Mouse (Mus musculus) limb, embryonic 15.5 days (tissue): ENCODE data around the gene Rnf181. TPM values are rescaled to one million over a fixed set of nuclear protein-coding genes. Genes with fewer than 3 reads are reported as not detected.

ENCODE experiments used
- ATAC-seq: fragments of 200-750 bp; cut with Nextera tagmentation; 2 replicates; pipeline ENCODE4 v1.8.0; 2017; ENCODE audit warnings: low read depth, moderate TSS enrichment; ENCODE audit not compliant: insufficient number of reproducible peaks, low FRiP score, low TSS enrichment
- H3K27ac ChIP-seq: fragments of 300-500 bp; sonication (generic); 2 replicates; pipeline ENCODE4 v1.5.1; 2015; ENCODE audit warnings: moderate library complexity, mild to moderate bottlenecking, inconsistent platforms
- H3K27me3 ChIP-seq: fragments of 300-500 bp; sonication (generic); 2 replicates; pipeline ENCODE4 v1.6.1; 2015; ENCODE audit warnings: inconsistent platforms
- H3K36me3 ChIP-seq: fragments of 300-500 bp; sonication (generic); 2 replicates; pipeline ENCODE4 v1.6.1; 2015; ENCODE audit warnings: inconsistent platforms
- H3K4me1 ChIP-seq: fragments of 300-500 bp; sonication (generic); 2 replicates; pipeline ENCODE4 v1.6.1; 2015; ENCODE audit warnings: inconsistent platforms
- H3K4me2 ChIP-seq: fragments of 300-500 bp; sonication (generic); 2 replicates; pipeline ENCODE4 v1.6.1; 2015; ENCODE audit warnings: mild to moderate bottlenecking, inconsistent platforms
- H3K4me3 ChIP-seq: fragments of 300-500 bp; sonication (generic); 2 replicates; pipeline ENCODE4 v1.5.1; 2015; ENCODE audit warnings: mild to moderate bottlenecking, inconsistent platforms
- H3K9ac ChIP-seq: fragments of 300-500 bp; sonication (generic); 2 replicates; pipeline ENCODE4 v1.6.1; 2015; ENCODE audit warnings: inconsistent platforms
- H3K9me3 ChIP-seq: fragments of 300-500 bp; sonication (generic); 2 replicates; pipeline ENCODE4 v1.6.1; 2016; ENCODE audit warnings: inconsistent platforms
- WGBS: fragments of 180-500 bp; shearing (Covaris S2); methylation state at CpG from one replicate; pipeline ENCODE4 v1.1.7; 2015; 5-methylcytosine and 5-hydroxymethylcytosine counted together
- polyA plus RNA-seq: library from polyadenylated mRNA; unstranded; fragments of >200 nt; fragmentation: Nextera tagmentation; extraction: Ambion mirVana; gene quantifications from 2 replicates; pipeline ENCODE4 v1.2.1, GENCODE M21; 2015

Rnf181 gene
- polyA plus RNA-seq, result 97.2 and 99.0 TPM in 2 replicates

DNA sequence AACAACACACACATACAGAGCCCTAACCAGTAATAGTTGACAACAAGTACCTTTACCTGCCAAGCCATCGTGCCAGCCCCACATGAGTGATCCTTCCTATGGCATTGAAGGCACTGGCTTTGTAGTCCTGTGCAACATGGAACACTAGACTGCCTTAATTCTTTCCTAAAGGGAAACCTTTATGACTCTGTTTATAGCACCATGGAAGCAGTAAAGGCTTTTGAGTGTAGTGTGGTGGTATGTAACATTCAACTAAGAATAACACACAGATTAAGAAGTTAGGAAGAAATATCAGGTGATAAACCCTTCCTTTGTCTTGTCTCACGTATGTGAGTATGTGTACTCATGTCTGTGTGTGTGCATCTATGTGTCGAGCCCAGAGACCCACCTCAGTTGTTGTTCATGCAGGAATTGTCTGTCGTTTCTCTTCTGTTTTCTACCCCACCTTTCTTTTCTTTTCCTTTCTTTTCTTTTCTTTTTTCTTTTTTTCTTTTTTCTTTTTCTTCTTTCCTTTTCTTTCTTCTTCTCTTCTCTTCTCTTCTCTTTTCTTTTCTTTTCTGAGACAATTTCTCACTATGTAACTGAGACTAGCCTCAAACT lies at the start of gene Rnf181:
Gene Rnf181 (minus strand): TSS at position 113 of the 600 bp plus-strand sequence.
- no peaks in the 10 kb centered on the region for H3K9me3 ChIP-seq
- H3K9ac ChIP-seq, result no peak within 1 kb of the TSS
- no peak within 1 kb of the TSS for H3K4me2 ChIP-seq
- peaks cover 13% of the 10 kb centered on the region; the same call in 1 of the 2 replicates for H3K4me1 ChIP-seq
- no peak for ATAC-seq
- WGBS, result 70% methylated on average over 4 of the region's 4 CpGs
- no peaks in the 10 kb centered on the region for H3K36me3 ChIP-seq
- H3K27me3 ChIP-seq, result no peaks in the 10 kb centered on the region
- no peak within 1 kb of the TSS for H3K27ac ChIP-seq
- H3K4me3 ChIP-seq, result no peak within 1 kb of the TSS

DNA sequence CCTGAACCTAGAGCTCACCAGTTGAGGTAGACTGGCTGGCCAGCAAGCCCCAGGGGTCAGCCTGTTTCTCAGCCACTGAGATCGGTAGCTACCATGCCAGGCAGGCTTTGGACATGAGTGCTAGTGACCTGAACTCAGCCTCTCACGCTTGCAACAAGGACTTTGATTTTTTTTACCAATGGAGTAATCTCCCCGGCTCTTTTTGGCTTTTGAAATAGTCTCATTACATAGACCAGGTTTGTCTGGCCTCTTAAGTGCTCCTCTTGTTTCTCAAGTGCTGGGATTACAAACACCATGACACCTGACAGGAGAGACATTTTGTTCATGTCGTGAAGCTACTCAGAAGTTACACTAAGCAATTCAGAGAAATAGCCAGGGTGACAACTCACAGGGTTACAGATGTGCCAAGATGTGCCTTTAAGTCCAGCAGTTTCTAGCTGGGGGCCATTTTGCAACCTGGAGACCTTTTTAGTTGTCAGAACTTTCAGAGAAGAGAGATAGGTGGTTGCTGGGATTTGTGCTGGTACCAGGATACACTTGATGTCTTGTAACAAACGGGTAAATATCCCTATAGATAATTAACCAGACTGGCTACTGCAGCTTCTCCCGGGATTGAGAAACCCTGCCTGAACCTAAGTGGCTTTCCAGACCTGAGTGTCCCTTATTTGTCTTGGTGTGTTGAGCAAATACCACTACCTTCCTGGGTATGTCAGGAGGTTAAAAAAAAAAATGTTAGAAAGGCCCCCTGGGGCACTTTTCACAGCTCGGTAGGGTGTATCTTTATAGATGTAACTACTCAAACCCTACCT lies 49.4 kb upstream of the Rnf181 start:
- Histone ChIP-seq H3K27ac (no peak overlapping the region), H3K4me2 (peak overlapping the region; percentile 55; the same call in 1 of the 2 replicates), H3K4me3 (0 out of 2 replicates have a peak overlapping the region, but pooled peaks have one; percentile 79), H3K9me3 (no peaks in the 10 kb centered on the region), H3K36me3 (peaks cover 42% of the 10 kb centered on the region), H3K27me3 (no peaks in the 10 kb centered on the region), H3K9ac (no peak overlapping the region), H3K4me1 (peaks cover 25% of the 10 kb centered on the region)
- ATAC-seq, result no peak
- 80% methylated on average over 7 of the region's 7 CpGs for WGBS

DNA sequence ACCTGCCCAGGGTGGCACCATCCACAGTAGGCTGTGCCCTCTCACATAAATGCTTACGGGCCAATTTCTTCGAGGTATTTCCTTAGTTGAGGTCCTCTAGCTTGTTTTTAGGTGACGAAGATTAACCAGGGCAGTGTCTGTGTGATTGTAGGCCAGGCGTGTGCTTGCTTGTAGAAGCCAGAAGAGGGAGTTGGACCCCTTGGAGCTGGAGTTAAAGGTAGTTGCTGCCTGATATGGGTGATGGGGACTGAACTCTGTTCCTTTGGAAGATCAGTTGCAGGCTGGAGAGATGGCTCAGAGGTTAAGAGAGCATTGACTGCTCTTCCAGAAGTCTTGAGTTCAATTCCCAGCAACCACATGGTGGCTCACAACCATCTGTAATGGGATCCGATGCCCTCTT lies 48.4 kb upstream of the Rnf181 start:
- H3K27me3 ChIP-seq, result no peaks in the 10 kb centered on the region
- no peaks in the 10 kb centered on the region for H3K9me3 ChIP-seq
- WGBS, result 80% methylated on average over 5 of the region's 5 CpGs
- peak overlapping the region; percentile 79 for H3K4me3 ChIP-seq
- peaks cover 33% of the 10 kb centered on the region for H3K36me3 ChIP-seq
- H3K4me2 ChIP-seq, result peak overlapping the region; percentile 55
- H3K9ac ChIP-seq, result no peak overlapping the region
- H3K4me1 ChIP-seq, result peaks cover 25% of the 10 kb centered on the region
- ATAC-seq, result no peak
- H3K27ac ChIP-seq, result no peak overlapping the region

DNA sequence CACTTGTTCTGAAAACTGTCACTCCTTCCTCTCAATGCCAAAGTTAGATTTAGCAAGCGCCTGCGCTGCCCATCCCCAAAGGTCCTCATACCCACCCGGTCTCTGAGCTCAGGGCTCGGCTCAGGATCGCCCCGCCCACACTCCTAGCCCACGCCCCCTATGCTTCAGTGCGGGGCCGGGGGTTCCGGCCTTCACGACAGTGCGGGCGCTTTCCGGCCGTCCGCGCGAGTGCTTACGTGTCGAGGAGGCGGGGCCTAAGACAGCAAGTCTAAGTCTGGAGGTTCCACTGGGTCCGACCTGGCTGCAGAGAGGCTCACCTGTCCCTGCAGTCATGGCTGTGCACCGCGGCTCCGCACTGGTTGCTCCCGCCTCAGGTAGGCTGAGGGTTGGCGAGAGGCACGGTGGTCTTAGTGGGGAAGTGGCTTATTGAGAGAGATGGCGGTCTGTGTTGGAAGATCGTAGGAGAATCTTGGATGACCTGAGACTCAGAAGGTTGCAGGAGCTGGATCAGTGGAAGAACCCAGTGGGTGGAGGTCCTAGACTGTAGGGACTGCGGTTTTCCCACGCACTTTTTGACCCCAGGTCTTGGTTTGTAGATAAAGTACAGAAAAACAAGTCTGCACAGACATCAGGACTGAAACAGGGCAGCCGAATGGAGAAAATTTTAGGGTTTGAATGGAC lies 47.5 kb upstream of the Rnf181 start, which contains the start of gene Ggcx:
Gene Ggcx (plus strand): TSS at position 233 of the 681 bp plus-strand sequence.
- ATAC-seq, result peak; percentile 96
- no peaks in the 10 kb centered on the region for H3K9me3 ChIP-seq
- H3K4me3 ChIP-seq, result peak within 1 kb of the TSS; percentile 79
- WGBS, result 1% methylated on average over 33 of the region's 33 CpGs
- H3K4me1 ChIP-seq, result peaks cover 25% of the 10 kb centered on the region
- H3K27ac ChIP-seq, result peak within 1 kb of the TSS; percentile 77
- H3K27me3 ChIP-seq, result no peaks in the 10 kb centered on the region
- H3K36me3 ChIP-seq, result peaks cover 23% of the 10 kb centered on the region
- H3K4me2 ChIP-seq, result peak within 1 kb of the TSS; percentile 55
- H3K9ac ChIP-seq, result peak within 1 kb of the TSS; percentile 87

DNA sequence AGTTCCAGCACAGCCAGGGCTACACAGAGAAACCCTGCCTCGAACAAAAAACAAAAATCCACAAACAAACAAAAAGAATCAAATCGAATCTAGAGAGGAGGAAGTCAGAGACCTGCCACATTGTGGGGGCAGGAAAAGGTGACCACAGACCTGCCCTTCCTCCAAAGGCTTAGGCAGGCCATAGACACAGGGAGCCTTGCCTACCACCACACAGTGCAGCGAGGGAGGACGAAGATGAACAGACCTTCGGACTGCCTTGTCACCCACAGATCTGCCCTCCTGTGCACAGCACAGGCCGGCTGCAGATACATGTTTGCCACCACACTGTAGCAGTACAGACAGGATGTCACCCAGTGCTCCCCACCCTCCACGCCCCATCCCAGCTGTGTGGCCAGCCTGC lies 43.8 kb upstream of the Rnf181 start:
- no peak for ATAC-seq
- H3K27me3 ChIP-seq, result no peaks in the 10 kb centered on the region
- no peak overlapping the region for H3K4me3 ChIP-seq
- H3K9me3 ChIP-seq, result no peaks in the 10 kb centered on the region
- 84% methylated on average over 7 of the region's 7 CpGs for WGBS
- no peak overlapping the region for H3K9ac ChIP-seq
- H3K4me1 ChIP-seq, result peaks cover 11% of the 10 kb centered on the region
- H3K4me2 ChIP-seq, result no peak overlapping the region
- H3K36me3 ChIP-seq, result no peaks in the 10 kb centered on the region
- no peak overlapping the region for H3K27ac ChIP-seq

DNA sequence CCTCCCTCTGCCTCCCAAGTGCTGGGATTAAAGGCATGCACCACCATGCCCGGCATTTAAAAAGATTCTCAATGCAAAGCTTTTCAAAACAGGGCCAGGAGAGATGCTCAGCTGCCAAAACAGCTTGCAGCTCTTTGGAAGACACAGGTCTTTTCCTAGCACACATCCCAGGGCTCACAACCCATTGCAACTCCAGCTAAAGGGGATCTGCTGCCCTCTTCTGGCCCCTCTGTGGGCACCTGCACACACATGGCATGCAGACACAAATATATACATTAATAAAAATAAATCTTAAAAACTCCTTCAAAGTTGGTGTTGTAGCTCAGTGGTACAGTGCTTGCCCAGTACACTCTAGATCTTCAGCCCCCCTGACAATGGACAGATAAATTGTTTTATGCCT lies 43.2 kb upstream of the Rnf181 start:
- no peaks in the 10 kb centered on the region for H3K9me3 ChIP-seq
- H3K27me3 ChIP-seq, result no peaks in the 10 kb centered on the region
- no peak overlapping the region for H3K27ac ChIP-seq
- WGBS, result 39% methylated on average over 1 of the region's 1 CpGs
- H3K36me3 ChIP-seq, result no peaks in the 10 kb centered on the region
- no peak overlapping the region for H3K9ac ChIP-seq
- peaks cover 7% of the 10 kb centered on the region for H3K4me1 ChIP-seq
- ATAC-seq, result no peak
- no peak overlapping the region for H3K4me2 ChIP-seq
- H3K4me3 ChIP-seq, result no peak overlapping the region

DNA sequence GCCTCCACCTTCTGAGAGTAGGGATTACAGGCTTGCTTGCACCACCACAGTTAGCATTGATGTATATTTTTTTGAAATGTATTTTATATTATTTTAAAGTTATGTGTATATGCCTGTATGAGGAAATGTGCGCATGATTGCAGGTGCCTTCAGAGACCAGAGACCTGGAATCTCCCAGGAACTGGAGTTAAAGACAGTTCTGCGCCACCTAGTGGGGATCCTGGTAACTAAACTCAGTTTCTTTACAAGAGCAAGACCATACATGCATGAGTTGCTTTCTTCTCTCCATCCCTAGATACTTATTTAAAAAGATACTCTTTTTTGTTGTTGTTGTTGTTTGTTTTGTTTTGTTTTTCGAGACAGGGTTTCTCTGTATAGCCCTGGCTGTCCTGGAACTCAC lies 42.8 kb upstream of the Rnf181 start:
- no peak for ATAC-seq
- H3K36me3 ChIP-seq, result no peaks in the 10 kb centered on the region
- H3K27ac ChIP-seq, result no peak overlapping the region
- 13% methylated on average over 3 of the region's 3 CpGs for WGBS
- H3K9me3 ChIP-seq, result no peaks in the 10 kb centered on the region
- no peak overlapping the region for H3K9ac ChIP-seq
- H3K27me3 ChIP-seq, result no peaks in the 10 kb centered on the region
- no peak overlapping the region for H3K4me3 ChIP-seq
- H3K4me2 ChIP-seq, result no peak overlapping the region
- H3K4me1 ChIP-seq, result peaks cover 5% of the 10 kb centered on the region

DNA sequence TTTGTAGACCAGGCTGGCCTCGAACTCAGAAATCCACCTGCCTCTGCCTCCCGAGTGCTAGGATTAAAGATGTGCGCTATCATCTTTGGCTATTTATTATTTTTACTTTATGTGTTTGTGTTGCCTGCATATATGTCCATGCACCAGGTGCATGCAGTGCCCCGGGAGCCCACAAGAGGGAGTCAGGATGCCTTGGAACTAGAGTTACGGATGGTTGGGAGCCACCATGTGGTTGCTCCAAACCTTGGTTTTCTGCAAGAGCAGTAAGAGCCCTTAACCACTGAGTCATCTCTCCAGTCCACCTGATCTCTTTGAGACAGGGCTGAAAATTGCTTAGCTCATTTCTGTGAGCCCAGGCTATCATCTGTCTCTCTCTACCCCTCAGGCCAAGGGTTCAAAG lies 40.4 kb upstream of the Rnf181 start:
- 3% methylated on average over 5 of the region's 5 CpGs for WGBS
- Histone ChIP-seq H3K4me2 (no peak overlapping the region), H3K27me3 (no peaks in the 10 kb centered on the region), H3K9ac (no peak overlapping the region), H3K9me3 (no peaks in the 10 kb centered on the region), H3K27ac (no peak overlapping the region), H3K4me1 (no peaks in the 10 kb centered on the region), H3K4me3 (no peak overlapping the region), H3K36me3 (no peaks in the 10 kb centered on the region)
- ATAC-seq, result peak; percentile 67; the same call in 1 of the 2 replicates

DNA sequence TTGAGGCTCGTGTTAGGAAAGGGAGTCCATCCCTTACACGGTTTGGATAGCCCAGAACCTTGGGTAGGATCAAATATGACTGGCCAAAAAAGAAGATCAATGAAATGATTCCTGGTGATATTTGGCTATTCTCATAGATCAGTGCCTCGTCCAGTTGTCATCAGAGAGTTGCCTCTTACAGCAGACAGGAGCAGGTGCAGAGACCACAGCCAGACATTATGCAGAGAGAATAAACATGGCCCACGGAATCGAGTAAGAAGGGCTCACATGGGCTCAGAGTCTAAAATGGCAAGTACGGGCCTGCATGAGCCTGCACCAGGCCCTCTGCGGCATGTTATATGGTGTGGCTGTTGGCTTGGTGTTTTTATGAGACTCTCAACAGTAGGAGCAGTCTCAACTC lies 38.6 kb upstream of the Rnf181 start:
- Histone ChIP-seq H3K27ac (no peak overlapping the region), H3K4me1 (no peaks in the 10 kb centered on the region), H3K27me3 (no peaks in the 10 kb centered on the region), H3K9ac (no peak overlapping the region), H3K4me2 (no peak overlapping the region), H3K36me3 (no peaks in the 10 kb centered on the region), H3K4me3 (no peak overlapping the region), H3K9me3 (no peaks in the 10 kb centered on the region)
- no peak for ATAC-seq
- WGBS, result 70% methylated on average over 7 of the region's 7 CpGs

DNA sequence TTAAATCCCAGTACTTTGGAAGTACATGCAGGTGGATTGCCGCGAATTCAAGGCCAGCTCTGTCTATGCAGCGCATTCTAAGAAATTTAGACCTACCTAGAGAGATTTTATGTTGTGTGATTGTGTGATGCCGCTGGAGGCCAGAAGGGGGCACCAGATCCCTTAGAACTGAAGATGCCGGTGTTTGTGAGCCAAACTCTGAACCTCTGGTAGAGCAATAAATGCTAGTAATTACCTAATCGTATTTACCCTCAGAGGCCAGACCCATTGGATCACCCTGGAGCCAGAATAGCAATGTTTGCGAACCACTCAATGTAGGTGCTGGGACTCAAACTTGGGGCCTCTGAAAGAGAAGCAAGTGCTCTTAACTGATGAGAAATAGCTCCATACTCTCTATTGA lies 35.1 kb upstream of the Rnf181 start:
- H3K9me3 ChIP-seq, result no peaks in the 10 kb centered on the region
- no peaks in the 10 kb centered on the region for H3K27me3 ChIP-seq
- H3K36me3 ChIP-seq, result no peaks in the 10 kb centered on the region
- no peak overlapping the region for H3K4me3 ChIP-seq
- H3K27ac ChIP-seq, result no peak overlapping the region
- 17% methylated on average over 7 of the region's 7 CpGs for WGBS
- no peak overlapping the region for H3K4me2 ChIP-seq
- H3K9ac ChIP-seq, result no peak overlapping the region
- ATAC-seq, result no peak
- no peaks in the 10 kb centered on the region for H3K4me1 ChIP-seq

DNA sequence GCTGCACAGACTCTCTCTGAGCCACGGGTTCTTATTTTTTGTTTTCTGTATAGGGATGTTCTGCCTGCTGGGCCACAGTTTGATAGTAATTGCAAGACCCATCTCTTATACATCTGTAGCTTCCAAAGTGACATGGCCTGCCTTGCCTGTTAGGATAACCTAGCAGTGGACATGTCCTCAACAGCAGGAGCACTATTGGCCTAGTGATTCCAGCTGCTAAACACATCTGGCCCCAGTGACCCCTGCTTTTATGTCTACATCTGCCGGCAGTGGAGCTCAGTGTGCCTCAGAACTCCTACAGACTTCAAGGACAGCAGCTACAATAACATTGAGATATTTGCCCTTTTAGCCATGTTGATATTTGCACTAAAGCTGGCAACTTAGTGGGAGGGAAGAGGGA lies 33.2 kb upstream of the Rnf181 start:
- Histone ChIP-seq H3K27me3 (no peaks in the 10 kb centered on the region), H3K4me3 (no peak overlapping the region), H3K36me3 (no peaks in the 10 kb centered on the region), H3K9me3 (no peaks in the 10 kb centered on the region), H3K4me1 (no peaks in the 10 kb centered on the region), H3K4me2 (no peak overlapping the region), H3K27ac (no peak overlapping the region), H3K9ac (no peak overlapping the region)
- 55% methylated on average over 2 of the region's 2 CpGs for WGBS
- ATAC-seq, result 0 out of 2 replicates have a peak, but pooled peaks have one; percentile 24

DNA sequence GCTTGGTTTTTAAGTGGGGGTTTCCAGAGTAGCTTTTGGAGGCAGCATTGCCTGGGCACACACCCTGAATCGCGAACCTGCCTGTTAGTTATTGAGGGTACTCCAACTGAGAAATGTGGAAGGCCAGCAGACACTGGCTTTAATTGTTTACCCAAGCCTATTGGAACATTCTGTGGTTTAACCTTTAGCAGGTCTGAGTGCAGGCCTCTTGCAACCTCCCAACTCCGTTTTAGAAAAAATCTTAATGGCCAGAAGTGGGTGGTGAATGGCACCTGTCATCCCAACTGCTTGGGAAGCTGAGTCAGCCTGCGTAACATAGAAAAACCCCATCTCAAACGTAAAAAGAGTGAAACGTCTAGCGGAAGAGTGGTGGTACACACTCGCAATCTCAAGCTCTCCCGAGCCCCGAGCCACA lies 30.1 kb upstream of the Rnf181 start:
- ATAC-seq, result no peak
- 77% methylated on average over 10 of the region's 10 CpGs for WGBS

More for the DNA sequence above, 30.1 kb upstream of the Rnf181 start:
- Histone ChIP-seq H3K27ac (no peak overlapping the region), H3K9ac (no peak overlapping the region), H3K4me2 (no peak overlapping the region), H3K9me3 (no peaks in the 10 kb centered on the region), H3K4me3 (no peak overlapping the region), H3K4me1 (no peaks in the 10 kb centered on the region), H3K36me3 (no peaks in the 10 kb centered on the region), H3K27me3 (no peaks in the 10 kb centered on the region)
